Mouse (Mus musculus) heart, embryonic 15.5 days (tissue): ENCODE measurements around the gene Cotl1. TPM values are rescaled to one million over a fixed set of nuclear protein-coding genes. Genes with fewer than 3 reads are reported as not detected.

ENCODE experiments used
- ATAC-seq: fragments of 200-750 bp; cut with Nextera tagmentation; replicated peaks from 2 replicates; pipeline ENCODE4 v1.8.0; 2017; ENCODE audit warnings: low read depth, moderate TSS enrichment; ENCODE audit not compliant: insufficient number of reproducible peaks, insufficient read depth, low FRiP score
- H3K27ac ChIP-seq: fragments of 300-500 bp; sonication (generic); 2 replicates; pipeline ENCODE4 v1.5.1; 2015; ENCODE audit warnings: mild to moderate bottlenecking, inconsistent platforms
- H3K27me3 ChIP-seq: fragments of 300-500 bp; sonication (generic); 2 replicates; pipeline ENCODE4 v1.6.1; 2015; ENCODE audit warnings: inconsistent platforms
- H3K36me3 ChIP-seq: fragments of 300-500 bp; sonication (generic); 2 replicates; pipeline ENCODE4 v1.6.1; 2015; ENCODE audit warnings: mild to moderate bottlenecking, inconsistent platforms
- H3K4me1 ChIP-seq: fragments of 300-500 bp; sonication (generic); replicated peaks from 2 replicates; pipeline ENCODE4 v1.6.1; 2015; ENCODE audit warnings: inconsistent platforms
- H3K4me2 ChIP-seq: fragments of 300-500 bp; sonication (generic); 2 replicates; pipeline ENCODE4 v1.6.1; 2015; ENCODE audit warnings: inconsistent platforms, mild to moderate bottlenecking, moderate library complexity
- H3K4me3 ChIP-seq: fragments of 300-500 bp; sonication (generic); 2 replicates; pipeline ENCODE4 v1.5.1; 2015; ENCODE audit warnings: mild to moderate bottlenecking, inconsistent platforms
- H3K9ac ChIP-seq: fragments of 300-500 bp; sonication (generic); 2 replicates; pipeline ENCODE4 v1.6.1; 2015; ENCODE audit warnings: mild to moderate bottlenecking, inconsistent platforms
- H3K9me3 ChIP-seq: fragments of 300-500 bp; sonication (generic); replicated peaks from 2 replicates; pipeline ENCODE4 v1.6.1; 2016; ENCODE audit warnings: inconsistent platforms
- WGBS: fragments of 180-500 bp; shearing (Covaris S2); methylation state at CpG from one replicate; pipeline ENCODE4 v1.1.7; 2015; ENCODE audit warnings: mixed read lengths; 5-methylcytosine and 5-hydroxymethylcytosine counted together
- polyA plus RNA-seq: library from polyadenylated mRNA; unstranded; fragments of >200 nt; fragmentation: Nextera tagmentation; extraction: Ambion mirVana; gene quantifications from 2 replicates; pipeline ENCODE4 v1.2.1, GENCODE M21; 2015

The Cotl1 gene
- polyA plus RNA-seq, 1 experiment from 2014 or later = 28.7 TPM

DNA sequence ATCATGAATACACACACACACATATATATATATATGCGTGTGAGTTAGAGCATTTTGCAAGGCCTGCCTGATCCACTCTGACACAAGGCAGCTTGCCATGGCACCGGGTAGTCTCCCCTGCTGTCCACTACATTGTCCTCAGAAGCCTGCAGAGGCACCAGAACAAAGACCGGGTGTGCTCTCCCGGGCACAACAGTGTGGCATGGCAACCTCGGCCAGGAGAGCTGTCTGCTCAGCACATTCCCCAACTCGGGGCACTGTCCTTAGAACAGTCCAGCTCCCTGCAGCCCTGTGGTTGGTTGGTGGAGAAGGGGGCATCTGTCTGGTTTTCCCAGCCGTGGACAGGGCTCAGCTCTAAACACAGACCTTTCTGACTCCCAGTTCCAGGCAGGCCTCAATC is 21.0 kb downstream of the Cotl1 start:
- no peak overlapping the region for H3K27ac ChIP-seq
- H3K4me1 ChIP-seq = peaks cover 7% of the 10 kb centered on the region
- H3K36me3 ChIP-seq = 0 out of 2 replicates have a peak, but pooled peaks cover 2% of the 10 kb centered on the region
- ATAC-seq = no peak
- WGBS = 78% methylated on average over 7 of the region's 7 CpGs
- no peaks in the 10 kb centered on the region for H3K27me3 ChIP-seq
- H3K9me3 ChIP-seq = no peaks in the 10 kb centered on the region
- H3K4me3 ChIP-seq = no peak overlapping the region
- H3K9ac ChIP-seq = no peak overlapping the region
- H3K4me2 ChIP-seq = no peak overlapping the region

DNA sequence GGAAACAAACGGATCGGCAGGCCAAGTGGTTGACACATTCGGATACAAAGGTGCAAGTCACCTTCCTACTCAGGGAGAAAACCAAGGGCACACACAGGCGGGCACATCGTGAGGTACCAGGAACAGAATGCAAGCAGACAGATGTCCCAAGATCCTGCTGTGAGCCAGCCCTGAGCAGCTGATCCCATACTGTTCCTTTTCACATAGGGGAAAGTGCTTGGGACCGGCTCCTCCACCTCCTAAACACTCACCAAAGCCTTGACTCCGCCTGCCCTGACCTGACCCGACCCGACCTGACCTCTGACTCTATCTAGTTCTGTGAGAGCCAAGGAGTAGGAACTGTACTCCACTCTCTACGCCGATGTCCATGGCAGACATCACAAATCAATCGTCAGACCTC is 22.9 kb downstream of the Cotl1 start:
- ATAC-seq = no peak
- 50% methylated on average over 12 of the region's 12 CpGs for WGBS

DNA sequence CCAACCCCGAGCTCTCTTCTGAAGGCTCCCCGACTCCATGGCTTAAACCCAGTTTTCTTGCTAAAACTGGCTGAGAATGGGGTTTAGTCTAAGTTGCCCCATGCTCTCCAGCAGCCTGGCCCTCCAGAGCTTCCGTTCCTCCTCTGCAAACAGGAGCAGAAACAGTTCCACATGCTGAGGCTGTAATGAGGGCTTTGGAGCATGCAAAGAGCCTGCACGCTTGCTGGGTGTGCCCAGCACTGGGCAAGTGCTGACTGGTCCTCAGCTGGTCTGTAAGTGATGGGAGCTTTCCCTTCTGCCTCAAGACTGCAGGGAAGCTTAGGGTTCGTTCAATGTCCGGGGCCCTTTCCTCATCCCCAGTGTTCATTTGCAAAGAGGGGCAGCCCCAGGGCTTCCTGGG is 24.1 kb downstream of the Cotl1 start:
- Histone ChIP-seq H3K9ac (no peak overlapping the region), H3K36me3 (0 out of 2 replicates have a peak, but pooled peaks cover 2% of the 10 kb centered on the region), H3K27ac (no peak overlapping the region), H3K4me3 (no peak overlapping the region), H3K9me3 (no peaks in the 10 kb centered on the region), H3K4me1 (peaks cover 22% of the 10 kb centered on the region), H3K4me2 (no peak overlapping the region), H3K27me3 (no peaks in the 10 kb centered on the region)
- WGBS = 79% methylated on average over 6 of the region's 6 CpGs
- no peak for ATAC-seq

More for the DNA sequence above, 22.9 kb downstream of the Cotl1 start:
- Histone ChIP-seq H3K27me3 (no peaks in the 10 kb centered on the region), H3K9ac (no peak overlapping the region), H3K4me1 (peaks cover 16% of the 10 kb centered on the region), H3K4me2 (no peak overlapping the region), H3K9me3 (no peaks in the 10 kb centered on the region), H3K36me3 (0 out of 2 replicates have a peak, but pooled peaks cover 2% of the 10 kb centered on the region), H3K27ac (no peak overlapping the region), H3K4me3 (no peak overlapping the region)

DNA sequence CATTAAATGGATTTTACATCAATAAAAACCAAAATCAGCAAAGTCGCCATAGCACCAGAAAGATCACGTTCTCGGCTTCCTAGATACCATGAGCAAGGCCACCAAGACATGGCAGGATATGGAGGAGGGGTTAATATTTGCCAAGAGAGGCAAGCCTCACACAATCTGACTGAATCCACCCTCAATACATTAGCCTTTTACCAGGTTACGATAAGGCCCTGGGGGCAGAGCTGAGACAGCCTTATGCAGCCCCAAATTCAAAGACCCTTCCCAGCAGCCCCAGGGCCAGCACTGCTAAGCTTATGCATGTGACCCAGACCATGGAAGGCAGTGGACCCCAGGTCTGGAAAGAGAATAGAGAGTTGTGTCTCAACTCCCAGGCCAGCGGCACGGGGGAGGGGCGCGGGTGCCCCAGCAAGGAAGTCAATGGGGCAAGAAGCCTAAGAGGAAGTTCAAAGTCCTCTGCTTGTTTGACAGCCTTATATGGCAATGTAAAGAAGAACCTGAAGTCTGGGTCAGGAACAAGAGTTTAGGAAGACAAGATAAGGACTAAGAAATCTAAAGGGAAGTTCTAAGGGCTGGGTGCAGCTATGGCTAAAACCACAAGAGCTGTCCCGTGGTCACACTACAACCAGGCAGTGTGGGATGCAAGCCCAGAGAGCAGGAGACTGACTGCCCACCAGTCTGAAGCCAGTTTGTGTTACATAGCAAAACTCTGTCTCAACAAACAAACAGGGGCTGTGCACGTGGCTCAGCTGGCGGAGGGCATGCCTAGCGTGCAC is 27.5 kb downstream of the Cotl1 start:
- H3K4me3 ChIP-seq = no peak overlapping the region
- H3K27me3 ChIP-seq = no peaks in the 10 kb centered on the region
- H3K9ac ChIP-seq = no peak overlapping the region
- WGBS = 68% methylated on average over 12 of the region's 12 CpGs
- peak overlapping the region; percentile 43; the same call in 1 of the 2 replicates for H3K27ac ChIP-seq
- no peak overlapping the region for H3K4me2 ChIP-seq
- H3K4me1 ChIP-seq = peaks cover 22% of the 10 kb centered on the region
- H3K36me3 ChIP-seq = no peaks in the 10 kb centered on the region
- no peaks in the 10 kb centered on the region for H3K9me3 ChIP-seq
- no peak for ATAC-seq

DNA sequence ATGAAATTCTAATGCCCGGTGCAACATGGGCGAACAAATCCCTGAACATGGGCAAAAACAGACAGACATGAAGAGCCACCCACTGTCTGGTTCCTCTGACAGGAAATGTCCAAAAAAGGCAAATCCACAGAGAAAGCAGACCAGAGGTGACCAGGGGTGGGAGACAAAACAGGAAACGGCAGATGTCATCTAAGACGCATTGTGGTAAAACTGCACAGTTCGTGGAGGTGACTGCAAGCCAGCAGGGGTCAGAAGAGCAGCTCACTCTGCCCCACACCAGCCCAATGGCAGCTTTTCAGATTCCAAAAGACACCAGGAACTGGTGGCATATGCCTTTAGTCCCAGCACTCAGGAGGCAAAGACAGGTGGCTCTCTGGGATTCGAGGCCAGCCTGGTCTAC is 28.4 kb downstream of the Cotl1 start:
- ATAC-seq = no peak
- Histone ChIP-seq H3K4me2 (no peak overlapping the region), H3K4me1 (peaks cover 22% of the 10 kb centered on the region), H3K27me3 (no peaks in the 10 kb centered on the region), H3K36me3 (no peaks in the 10 kb centered on the region), H3K4me3 (no peak overlapping the region), H3K9ac (no peak overlapping the region), H3K27ac (peak overlapping the region; percentile 43; the same call in 1 of the 2 replicates), H3K9me3 (no peaks in the 10 kb centered on the region)
- 48% methylated on average over 6 of the region's 6 CpGs for WGBS

DNA sequence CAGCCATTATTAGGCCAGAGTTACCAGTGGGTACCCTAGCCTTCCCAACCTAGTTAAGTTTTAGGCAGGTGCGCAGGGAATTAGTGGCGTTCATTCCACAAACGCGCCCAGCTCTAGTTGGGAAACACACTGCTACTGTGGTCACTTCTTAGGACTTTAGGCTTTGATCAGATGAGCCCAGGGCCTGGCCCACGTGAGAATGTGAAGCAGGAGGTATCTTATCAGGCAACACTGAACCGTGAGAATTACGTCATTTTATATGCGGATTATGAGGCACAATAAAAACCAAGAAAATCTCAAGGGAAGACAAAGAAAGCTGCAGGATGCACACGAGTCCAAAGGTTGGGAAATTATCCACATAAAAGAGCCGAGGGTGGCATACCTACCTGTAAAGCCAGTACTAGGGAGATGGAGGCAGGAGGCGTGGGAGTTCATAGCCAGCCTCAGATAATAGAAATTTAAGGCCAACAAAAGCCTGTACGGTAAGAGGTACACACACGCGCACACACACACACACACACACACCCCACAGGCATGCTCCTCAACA is 29.3 kb downstream of the Cotl1 start:
- H3K9ac ChIP-seq = no peak overlapping the region
- H3K4me2 ChIP-seq = no peak overlapping the region
- H3K9me3 ChIP-seq = no peaks in the 10 kb centered on the region
- no peaks in the 10 kb centered on the region for H3K36me3 ChIP-seq
- no peak overlapping the region for H3K4me3 ChIP-seq
- 79% methylated on average over 14 of the region's 14 CpGs for WGBS
- H3K27ac ChIP-seq = no peak overlapping the region
- ATAC-seq = no peak
- no peaks in the 10 kb centered on the region for H3K27me3 ChIP-seq
- H3K4me1 ChIP-seq = peaks cover 26% of the 10 kb centered on the region

DNA sequence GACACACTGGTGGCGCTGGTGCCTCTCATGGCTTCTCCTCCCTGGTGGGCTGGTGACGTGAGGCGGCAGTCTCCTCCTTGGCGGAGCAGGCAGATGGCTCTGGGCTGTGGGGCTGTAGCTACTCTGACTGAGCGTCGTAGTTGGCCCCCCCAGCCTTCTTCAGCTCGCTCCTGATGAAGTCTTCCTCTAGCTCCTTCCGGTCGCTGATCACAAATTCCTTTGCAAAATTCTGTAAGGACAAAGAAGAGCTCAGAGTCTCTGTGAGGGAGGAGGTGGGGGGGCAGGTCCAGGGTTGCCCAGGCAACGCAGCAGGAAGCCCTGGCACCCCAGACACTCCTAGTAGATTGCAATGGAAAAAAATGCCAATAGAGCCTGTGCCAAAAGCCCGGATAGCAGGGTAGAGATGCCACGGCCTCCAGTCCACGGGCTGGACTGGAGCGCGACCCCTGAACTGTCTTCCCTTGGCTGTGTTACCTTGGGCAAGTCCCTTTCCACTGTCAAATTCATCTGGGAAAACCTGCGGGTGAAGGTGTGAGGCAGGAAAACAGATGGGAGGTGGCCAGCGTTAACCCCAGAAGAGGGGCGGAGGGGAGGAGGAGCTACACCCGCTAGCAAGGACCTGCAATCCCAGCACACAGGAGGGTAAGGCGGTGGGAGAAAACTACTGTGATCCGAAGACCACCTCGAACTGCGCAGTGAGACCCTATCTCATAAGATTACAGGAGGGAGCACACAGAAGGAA is 30.0 kb downstream of the Cotl1 start:
- Histone ChIP-seq H3K4me3 (no peak overlapping the region), H3K9ac (no peak overlapping the region), H3K9me3 (no peaks in the 10 kb centered on the region), H3K27me3 (no peaks in the 10 kb centered on the region), H3K36me3 (no peaks in the 10 kb centered on the region), H3K4me1 (peaks cover 26% of the 10 kb centered on the region), H3K4me2 (no peak overlapping the region), H3K27ac (no peak overlapping the region)
- whole genome bisulfite sequencing = 83% methylated on average over 23 of the region's 23 CpGs
- no peak for ATAC-seq

DNA sequence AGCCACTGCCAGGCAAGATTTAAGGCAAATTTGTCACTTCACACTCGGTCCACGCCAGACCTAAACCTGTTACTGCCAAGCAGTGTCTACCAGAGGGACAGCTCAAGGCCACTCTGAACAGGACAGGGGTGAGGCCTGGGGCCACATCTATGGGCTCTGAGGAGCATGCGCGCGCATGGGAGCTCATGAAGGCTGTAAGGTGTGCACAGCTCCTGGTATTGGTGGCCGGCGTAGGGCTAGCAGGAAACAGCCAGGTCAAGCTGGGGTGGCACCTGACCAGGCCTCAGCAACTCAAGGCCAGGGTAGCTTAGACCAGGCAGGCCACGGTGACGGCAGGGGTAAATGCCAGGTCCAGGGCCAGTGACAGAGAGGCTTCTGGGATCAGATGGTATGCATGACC is 30.7 kb downstream of the Cotl1 start:
- 96% methylated on average over 9 of the region's 9 CpGs for WGBS
- Histone ChIP-seq H3K27ac (no peak overlapping the region), H3K4me1 (peaks cover 26% of the 10 kb centered on the region), H3K36me3 (no peaks in the 10 kb centered on the region), H3K4me3 (no peak overlapping the region), H3K4me2 (no peak overlapping the region), H3K27me3 (no peaks in the 10 kb centered on the region), H3K9ac (no peak overlapping the region), H3K9me3 (no peaks in the 10 kb centered on the region)
- no peak for ATAC-seq

DNA sequence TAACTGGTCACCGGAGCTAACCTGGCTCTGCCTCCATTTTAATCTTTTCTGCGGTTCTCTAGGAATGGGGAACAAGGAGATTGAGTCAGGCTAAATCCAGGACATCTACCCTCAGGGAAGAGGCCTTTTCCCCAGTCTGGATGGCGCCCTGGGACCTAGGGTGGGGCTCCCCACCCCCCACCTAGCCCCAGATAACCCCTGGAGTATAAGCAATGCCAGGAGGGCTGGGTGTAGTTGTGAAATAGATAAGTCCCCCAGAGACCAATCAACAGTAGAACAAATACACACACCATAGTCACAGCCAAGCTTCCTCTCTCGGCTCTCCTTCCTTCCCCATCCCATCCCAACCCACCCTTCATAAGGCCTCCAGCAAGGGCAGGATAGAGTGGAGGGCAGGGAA is 32.7 kb downstream of the Cotl1 start:
- Histone ChIP-seq H3K27me3 (no peaks in the 10 kb centered on the region), H3K36me3 (no peaks in the 10 kb centered on the region), H3K9me3 (no peaks in the 10 kb centered on the region), H3K4me2 (no peak overlapping the region), H3K4me1 (peaks cover 13% of the 10 kb centered on the region), H3K4me3 (no peak overlapping the region), H3K27ac (no peak overlapping the region), H3K9ac (no peak overlapping the region)
- no peak for ATAC-seq
- 78% methylated on average over 4 of the region's 4 CpGs for WGBS

DNA sequence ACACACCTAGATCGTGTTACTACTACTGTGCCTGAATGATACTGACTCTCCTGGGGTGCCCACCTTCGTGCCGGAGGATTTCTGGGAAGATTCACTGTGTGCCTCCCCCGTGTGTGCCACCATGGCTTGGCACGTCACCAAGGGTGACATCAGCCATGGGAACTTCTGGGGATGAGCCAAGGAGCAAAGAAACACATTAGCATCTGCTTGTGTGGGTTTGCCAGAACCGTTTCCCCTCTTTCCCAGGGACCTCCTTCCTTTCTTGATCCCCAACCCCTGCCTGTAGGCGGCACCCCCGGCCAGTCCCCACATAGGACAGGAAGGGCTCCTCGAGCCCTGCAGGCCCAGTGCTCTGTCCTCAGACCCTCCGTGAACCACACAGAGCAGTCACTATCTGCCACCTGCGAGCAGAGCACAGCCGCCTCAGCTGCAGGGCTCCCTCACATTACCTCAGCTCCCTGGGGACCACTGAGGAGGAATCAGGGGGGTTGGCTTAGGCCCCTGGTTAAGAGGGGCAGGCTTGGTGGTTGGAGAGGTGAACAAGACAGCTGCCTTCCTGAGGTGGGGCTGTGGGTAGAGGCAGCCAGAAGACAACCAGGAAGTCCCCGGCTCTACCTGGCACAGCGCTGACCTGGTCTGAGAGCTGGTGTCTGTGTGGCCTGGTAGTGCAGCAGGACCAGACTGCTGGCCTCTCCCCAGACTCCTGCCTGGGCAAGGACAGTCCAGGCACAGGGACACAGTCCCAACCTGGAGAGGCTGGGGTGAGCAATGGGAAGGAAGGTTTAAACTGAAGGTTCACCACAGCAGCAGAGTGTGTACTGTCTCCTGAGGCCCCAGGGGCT is 33.7 kb downstream of the Cotl1 start:
- no peak; the same call in 1 of the 2 replicates for ATAC-seq
- H3K4me2 ChIP-seq = no peak overlapping the region
- no peaks in the 10 kb centered on the region for H3K27me3 ChIP-seq
- H3K36me3 ChIP-seq = no peaks in the 10 kb centered on the region
- H3K27ac ChIP-seq = no peak overlapping the region
- H3K9ac ChIP-seq = no peak overlapping the region
- H3K4me3 ChIP-seq = no peak overlapping the region
- no peaks in the 10 kb centered on the region for H3K9me3 ChIP-seq
- H3K4me1 ChIP-seq = peaks cover 6% of the 10 kb centered on the region; the same call in 1 of the 2 replicates
- WGBS = 60% methylated on average over 14 of the region's 14 CpGs

DNA sequence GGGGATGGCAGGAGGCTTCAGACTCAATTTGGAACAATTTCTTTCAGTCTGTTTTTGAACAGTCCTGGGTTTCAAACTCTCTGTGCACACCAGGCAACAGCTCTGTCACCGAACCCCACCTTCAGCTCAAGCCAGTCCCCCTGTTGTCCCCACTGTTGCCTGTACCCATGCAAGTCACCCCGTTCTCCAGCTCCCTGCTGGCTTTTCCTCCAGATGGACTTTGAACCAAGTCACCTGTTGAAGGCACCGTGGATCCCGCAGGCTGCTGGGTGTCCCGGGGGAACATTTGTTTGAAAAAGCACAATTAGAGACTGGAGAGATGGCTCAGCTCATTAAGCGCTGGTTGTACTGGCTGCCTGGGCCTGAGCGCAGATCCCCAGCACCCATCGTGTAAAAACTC is 35.1 kb downstream of the Cotl1 start:
- H3K27me3 ChIP-seq = no peaks in the 10 kb centered on the region
- WGBS = 77% methylated on average over 8 of the region's 8 CpGs
- H3K9ac ChIP-seq = no peak overlapping the region
- H3K4me1 ChIP-seq = 0 out of 2 replicates have a peak, but pooled peaks cover 6% of the 10 kb centered on the region
- ATAC-seq = no peak
- no peak overlapping the region for H3K4me2 ChIP-seq
- no peaks in the 10 kb centered on the region for H3K36me3 ChIP-seq
- no peak overlapping the region for H3K4me3 ChIP-seq
- H3K9me3 ChIP-seq = no peaks in the 10 kb centered on the region
- H3K27ac ChIP-seq = no peak overlapping the region
